Mouse (Mus musculus) ES-Bruce4 (cell line): ENCODE data around the gene 1810049J17Rik.

Experiments used
- CTCF ChIP-seq: IDR thresholded peaks from one replicate; pipeline ENCODE4 v1.8.1; 2011; ENCODE audit warnings: low read depth, low read length
- EP300 ChIP-seq: IDR thresholded peaks from 2 replicates; pipeline ENCODE4 v1.6.1; 2011; ENCODE audit warnings: low read depth, low read length; ENCODE audit not compliant: insufficient read depth

DNA sequence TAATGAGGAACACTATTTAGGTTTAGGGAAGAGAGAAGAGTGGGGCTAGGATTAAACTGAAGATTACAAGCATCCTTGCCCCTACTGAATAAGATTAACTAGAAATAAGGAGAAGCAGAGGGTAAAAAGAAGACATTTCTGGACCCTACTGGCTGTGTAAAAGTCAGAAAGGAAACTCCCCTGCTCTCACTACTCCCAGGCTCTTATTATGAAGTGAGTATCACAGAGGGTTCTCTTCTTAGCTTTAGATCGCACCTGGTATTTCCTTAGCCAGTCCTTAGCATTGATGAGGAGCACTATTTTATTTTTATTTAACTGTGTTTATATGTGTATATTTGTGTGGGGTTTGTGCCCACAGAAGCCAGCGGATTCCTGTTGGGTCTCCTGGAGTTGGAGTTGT lies 25.5 kb downstream of the 1810049J17Rik start:
- TF ChIP-seq CTCF (no peak), EP300 (no peak)
